Mouse (Mus musculus) kidney, postnatal 10 days (tissue): ENCODE data around the gene A2ml1.

Experiments
- DNase-seq: peaks from one replicate; pipeline ENCODE4 v3.0.0; 2021; ENCODE audit warnings: mixed read lengths

The A2ml1 gene

GRCm38 (mm10) chr6:128549463-128550452, 31.6 kb downstream of the A2ml1 start:
- DNase-seq, result peak; percentile 12

GRCm38 (mm10) chr6:128548532-128548931, 32.9 kb downstream of the A2ml1 start:
- DNase-seq, result no peak

- no peak for DNase-seq
These were observed 36.0 kb downstream of the A2ml1 start for GRCm38 (mm10) chr6:128545402-128545801.

GRCm38 (mm10) chr6:128543226-128543625, 38.2 kb downstream of the A2ml1 start:
- peak; percentile 7 for DNase-seq

- no peak for DNase-seq
These were observed 46.2 kb downstream of the A2ml1 start for GRCm38 (mm10) chr6:128535250-128535649.

GRCm38 (mm10) chr6:128533296-128533695, 48.1 kb downstream of the A2ml1 start:
- DNase-seq, result no peak

- no peak for DNase-seq
These were observed 48.7 kb downstream of the A2ml1 start for GRCm38 (mm10) chr6:128532701-128533100.

GRCm38 (mm10) chr6:128528491-128528890, 52.9 kb downstream of the A2ml1 start:
- peak; percentile 8 for DNase-seq

GRCm38 (mm10) chr6:128527110-128527509, 54.3 kb downstream of the A2ml1 start:
- DNase-seq, result no peak

GRCm38 (mm10) chr6:128526601-128527000, 54.8 kb downstream of the A2ml1 start, which contains the start of gene Pzp:
Gene Pzp (minus strand): TSS chr6:128526720.
- DNase-seq, result no peak

- DNase-seq, result no peak
These were observed 55.6 kb downstream of the A2ml1 start for GRCm38 (mm10) chr6:128525801-128526200.

- no peak for DNase-seq
These were observed 58.0 kb downstream of the A2ml1 start for GRCm38 (mm10) chr6:128523360-128523759.

- no peak for DNase-seq
These were observed 62.2 kb downstream of the A2ml1 start for GRCm38 (mm10) chr6:128519159-128519558.

GRCm38 (mm10) chr6:128505676-128506236, 75.7 kb downstream of the A2ml1 start:
- no peak for DNase-seq

GRCm38 (mm10) chr6:128504743-128505142, 76.7 kb downstream of the A2ml1 start:
- no peak for DNase-seq

GRCm38 (mm10) chr6:128495346-128495745, 86.1 kb downstream of the A2ml1 start:
- DNase-seq, result no peak

- peak; percentile 13 for DNase-seq
These were observed 86.6 kb downstream of the A2ml1 start for GRCm38 (mm10) chr6:128494646-128495331.

- DNase-seq, result no peak
These were observed 89.5 kb downstream of the A2ml1 start for GRCm38 (mm10) chr6:128491916-128492315.

- no peak for DNase-seq
These were observed 91.3 kb downstream of the A2ml1 start for GRCm38 (mm10) chr6:128490141-128490540.
